Mouse (Mus musculus) ES-E14 (cell line): ENCODE data around the gene Mrpl38. TPM values are rescaled to one million over a fixed set of nuclear protein-coding genes. Genes with fewer than 3 reads are reported as not detected.

Experiments used
- DNase-seq: peaks from one replicate; pipeline ENCODE4 v3.0.0-alpha.2; 2013; ENCODE audit warnings: low read depth, low spot score
- H3K27ac ChIP-seq: 2 replicates; pipeline ENCODE4 v1.5.1; 2012; ENCODE audit warnings: low read depth, mild to moderate bottlenecking, low read length, moderate library complexity, mixed read lengths; ENCODE audit not compliant: poor library complexity, insufficient read depth, severe bottlenecking
- H3K36me3 ChIP-seq: 2 replicates; pipeline ENCODE4 v1.6.1; 2012; ENCODE audit warnings: mild to moderate bottlenecking, low read length, moderate library complexity, mixed read lengths; ENCODE audit not compliant: control insufficient read depth, poor library complexity, insufficient read depth, severe bottlenecking
- H3K4me1 ChIP-seq, 2 experiments: fragments of 150-350 bp in 1 of 2; sonication (generic) in 1 of 2; 2 replicates each; pipeline ENCODE4 v1.6.1; 2012; ENCODE audit warnings: low read length in 2 of 2, mild to moderate bottlenecking in 1 of 2, mixed read lengths in 1 of 2; ENCODE audit not compliant: control insufficient read depth in 2 of 2, insufficient read depth in 2 of 2, poor library complexity in 1 of 2
- H3K4me3 ChIP-seq, 2 experiments: fragments of 150-350 bp in 1 of 2; sonication (generic) in 1 of 2; 2 replicates each; pipeline ENCODE4 v1.5.1; 2012; ENCODE audit warnings: low read length in 2 of 2, low read depth in 1 of 2, mild to moderate bottlenecking in 1 of 2, mixed read lengths in 1 of 2; ENCODE audit not compliant: insufficient read depth in 1 of 2, poor library complexity in 1 of 2, severe bottlenecking in 1 of 2
- H3K9ac ChIP-seq: 2 replicates; pipeline ENCODE4 v1.6.1; 2012; ENCODE audit warnings: low read depth, mild to moderate bottlenecking, low read length, mixed read lengths; ENCODE audit not compliant: poor library complexity, insufficient read depth, severe bottlenecking
- H3K9me3 ChIP-seq: fragments of 150-350 bp; sonication (generic); 2 replicates; pipeline ENCODE4 v1.6.1; 2012; ENCODE audit warnings: low read depth, mild to moderate bottlenecking, low read length; ENCODE audit not compliant: control insufficient read depth, insufficient read depth
- CHD2 ChIP-seq: IDR thresholded peaks from 2 replicates; pipeline ENCODE4 v1.6.1; 2014; ENCODE audit warnings: mild to moderate bottlenecking, low read depth, low read length, inconsistent platforms
- HCFC1 ChIP-seq: IDR thresholded peaks from 2 replicates; pipeline ENCODE4 v1.6.1; 2012; ENCODE audit warnings: low read length, inconsistent platforms, borderline replicate concordance; ENCODE audit not compliant: insufficient read depth
- MAFK ChIP-seq: IDR thresholded peaks from 2 replicates; pipeline ENCODE4 v1.6.1; 2014; ENCODE audit warnings: mild to moderate bottlenecking, low read depth, low read length, inconsistent platforms; ENCODE audit not compliant: insufficient read depth
- ZC3H11A ChIP-seq: IDR thresholded peaks from 2 replicates; pipeline ENCODE4 v1.6.1; 2012; ENCODE audit warnings: low read depth, mild to moderate bottlenecking, inconsistent platforms, low read length, borderline replicate concordance
- ZNF384 ChIP-seq: IDR thresholded peaks from 2 replicates; pipeline ENCODE4 v1.6.1; 2012; ENCODE audit warnings: low read depth, low read length, inconsistent platforms
- in situ Hi-C, 2 experiments: fragments of 600-800 bp; cut with MboI; formaldehyde crosslinking; loops; one replicate each; pipeline ENCODE4 v1.15.1; 2025; ENCODE audit warnings: low sequenced_read_pairs in 2 of 2, inconsistent platforms in 1 of 2; ENCODE audit not compliant: unreplicated experiment in 2 of 2
- total RNA-seq: library from RNA; depleted of rRNA; stranded (reverse); fragments of 300-350 nt; gene quantifications from 2 replicates; pipeline ENCODE4 v1.2.3, GENCODE M21; 2012

The Mrpl38 gene
- total RNA-seq, 1 experiment: 81.3 TPM

DNA sequence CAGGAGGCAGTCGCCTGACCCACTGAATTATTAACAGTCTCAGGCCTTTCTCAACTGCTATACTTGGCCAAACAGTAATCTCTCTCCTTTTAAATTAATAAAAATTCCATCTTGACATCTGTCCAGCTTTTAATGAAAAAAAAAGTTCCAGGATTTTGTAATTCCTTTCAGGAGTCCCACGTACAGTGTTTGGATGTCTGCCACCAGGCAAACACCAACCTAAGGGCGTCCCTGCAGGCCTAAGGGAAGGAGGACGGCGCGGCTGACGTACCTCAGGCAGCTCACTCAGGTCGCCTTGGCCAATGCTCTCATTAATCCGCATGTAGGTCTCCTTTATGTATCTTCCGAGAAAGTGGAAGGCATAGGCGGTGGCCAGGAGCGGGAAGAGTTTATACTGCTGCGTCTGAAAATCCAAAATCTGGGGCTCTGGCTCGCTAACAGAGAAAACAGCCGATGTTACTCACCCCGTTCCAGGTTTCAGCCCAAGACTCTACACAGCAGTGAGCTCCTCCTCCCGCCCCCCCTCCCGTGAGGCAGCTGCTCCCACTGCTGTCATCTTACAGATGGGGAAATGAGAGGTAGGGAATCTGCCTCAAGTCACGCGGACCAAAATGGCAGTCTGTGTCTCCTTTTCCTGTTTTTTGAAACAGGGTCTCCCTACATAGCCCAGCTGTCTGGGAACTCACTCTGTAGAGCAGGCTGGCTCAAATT is 39.9 kb upstream of the Mrpl38 start:
- no peak for DNase-seq
- in situ Hi-C loops: no loop called here
- Histone ChIP-seq H3K36me3 (peaks cover 11% of the 10 kb centered on the region; the same call in 1 of the 2 replicates), H3K9me3 (no peaks in the 10 kb centered on the region), H3K4me1 (peaks cover 0 to 3% of the 10 kb centered on the region in 2 experiments; a peak in 1 of 4 replicates), H3K9ac (peak overlapping the region; percentile 34; the same call in 1 of the 2 replicates), H3K27ac (no peak overlapping the region), H3K4me3 (peak overlapping the region in 1 of 2 experiments; percentile 42; a peak in 2 of 4 replicates)
- no peak for TF ChIP-seq CHD2

DNA sequence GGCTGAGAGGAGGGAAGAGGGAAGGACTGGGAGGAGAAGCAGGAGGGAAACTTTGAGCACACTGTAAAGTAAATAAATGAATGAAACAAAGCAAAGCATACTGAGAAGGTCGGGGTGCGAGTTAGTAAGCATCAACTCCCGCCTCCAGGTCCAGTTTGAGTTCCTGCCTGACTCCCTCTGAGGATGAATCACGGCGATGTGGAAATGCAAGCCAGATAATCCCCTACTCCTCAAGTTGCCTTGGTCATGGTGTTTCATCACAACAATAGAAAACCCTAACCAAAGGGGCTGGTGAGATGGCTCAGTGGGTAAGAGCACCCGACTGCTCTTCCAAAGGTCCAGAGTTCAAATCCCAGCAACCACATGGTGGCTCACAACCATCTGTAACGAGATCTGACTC is 37.3 kb upstream of the Mrpl38 start:
- Histone ChIP-seq H3K9me3 (no peaks in the 10 kb centered on the region), H3K27ac (no peak overlapping the region), H3K4me3 (no peak overlapping the region), H3K36me3 (peaks cover 17% of the 10 kb centered on the region), H3K9ac (no peak overlapping the region), H3K4me1 (peaks cover 0 to 3% of the 10 kb centered on the region in 2 experiments; a peak in 1 of 4 replicates)
- no peak for DNase-seq
- no peak for TF ChIP-seq MAFK
- no peak for TF ChIP-seq HCFC1
- in situ Hi-C loops: no loop called here

DNA sequence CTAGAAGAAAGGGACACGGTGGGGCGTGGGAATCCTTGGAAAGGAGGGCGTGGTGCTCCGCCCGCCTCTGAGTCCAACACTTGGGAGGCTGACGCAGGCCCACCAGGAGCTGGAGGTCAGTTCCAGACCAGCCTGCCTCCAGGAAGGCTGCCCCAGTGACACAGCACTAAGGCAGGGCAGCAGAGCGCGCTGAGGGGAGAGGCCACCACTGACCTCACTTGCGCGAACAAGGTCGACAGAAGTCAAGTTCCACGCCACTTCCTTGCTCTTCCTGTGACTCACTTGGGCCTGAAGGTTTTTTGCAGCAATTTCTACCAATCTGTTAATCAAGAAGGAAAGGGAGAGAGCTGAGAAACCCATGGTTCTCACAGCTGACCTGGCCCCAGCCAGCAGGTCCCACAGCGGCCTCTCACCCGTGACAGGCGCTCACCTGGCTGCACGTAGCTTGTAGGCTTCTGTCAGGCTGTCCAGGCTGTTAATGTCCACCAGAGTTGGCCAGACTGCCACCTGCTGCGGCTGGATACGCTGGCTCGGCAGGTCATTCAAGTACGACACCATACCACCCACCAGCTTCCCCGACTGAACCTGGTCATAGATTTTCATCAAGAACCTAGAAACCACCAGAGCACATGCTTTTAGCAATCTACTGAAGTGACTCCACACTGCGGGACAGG is 36.2 kb upstream of the Mrpl38 start:
- no peak overlapping the region for H3K4me3 ChIP-seq
- peaks cover 13% of the 10 kb centered on the region for H3K36me3 ChIP-seq
- peaks cover 0 to 3% of the 10 kb centered on the region in 2 experiments; a peak in 1 of 4 replicates for H3K4me1 ChIP-seq
- no peaks in the 10 kb centered on the region for H3K9me3 ChIP-seq
- no peak overlapping the region for H3K9ac ChIP-seq
- DNase-seq: no peak
- in situ Hi-C loops: no loop called here
- TF ChIP-seq ZC3H11A (no peak), ZNF384 (no peak)
- no peak overlapping the region for H3K27ac ChIP-seq

DNA sequence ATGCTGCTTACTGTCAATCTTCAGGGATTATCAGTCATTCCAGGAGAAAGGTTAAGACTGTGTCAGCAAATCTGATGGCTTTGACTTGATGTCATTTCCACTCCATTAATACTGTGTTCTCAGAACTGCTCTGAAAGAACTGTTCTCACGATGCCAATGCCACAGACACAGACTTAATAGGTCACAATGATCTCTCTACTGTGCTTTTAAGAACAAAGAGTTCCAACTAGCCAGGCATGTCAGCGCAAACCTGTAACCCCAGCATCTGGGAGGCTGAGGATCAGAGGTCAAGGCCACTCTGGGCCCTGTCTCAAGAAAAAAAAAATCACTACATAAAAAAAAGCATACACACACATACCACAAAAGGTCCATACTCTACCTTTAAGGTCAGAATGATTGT is 33.3 kb upstream of the Mrpl38 start:
- peaks cover 9% of the 10 kb centered on the region; the same call in 1 of the 2 replicates for H3K36me3 ChIP-seq

More for the DNA sequence above, 33.3 kb upstream of the Mrpl38 start:
- in situ Hi-C loops: no loop called here
- no peak for DNase-seq
- Histone ChIP-seq H3K9me3 (no peaks in the 10 kb centered on the region), H3K27ac (no peak overlapping the region), H3K4me1 (no peaks in the 10 kb centered on the region; a peak in 2 of 4 replicates), H3K9ac (no peak overlapping the region), H3K4me3 (no peak overlapping the region)
- no peak for TF ChIP-seq MAFK
- TF ChIP-seq ZC3H11A: no peak
- TF ChIP-seq ZNF384: no peak
- TF ChIP-seq HCFC1: no peak
- no peak for TF ChIP-seq CHD2
